Mouse (Mus musculus) small intestine, adult 2 months (tissue): ENCODE data around the gene Prss57.

ENCODE experiments used
- CTCF ChIP-seq: fragments of 200-500 bp; IDR thresholded peaks from 2 replicates; pipeline ENCODE4 v1.5.1; 2012; ENCODE audit warnings: low read depth, mild to moderate bottlenecking, control low read depth, inconsistent platforms, low read length, moderate library complexity, mixed read lengths; ENCODE audit not compliant: insufficient replicate concordance, insufficient read length; ENCODE audit errors: extremely low read depth
- POLR2A ChIP-seq: fragments of 200-500 bp; IDR thresholded peaks from 2 replicates; pipeline ENCODE4 v1.6.1; 2012; ENCODE audit warnings: low read depth, mild to moderate bottlenecking, control low read depth, inconsistent platforms, low read length, moderate library complexity

DNA sequence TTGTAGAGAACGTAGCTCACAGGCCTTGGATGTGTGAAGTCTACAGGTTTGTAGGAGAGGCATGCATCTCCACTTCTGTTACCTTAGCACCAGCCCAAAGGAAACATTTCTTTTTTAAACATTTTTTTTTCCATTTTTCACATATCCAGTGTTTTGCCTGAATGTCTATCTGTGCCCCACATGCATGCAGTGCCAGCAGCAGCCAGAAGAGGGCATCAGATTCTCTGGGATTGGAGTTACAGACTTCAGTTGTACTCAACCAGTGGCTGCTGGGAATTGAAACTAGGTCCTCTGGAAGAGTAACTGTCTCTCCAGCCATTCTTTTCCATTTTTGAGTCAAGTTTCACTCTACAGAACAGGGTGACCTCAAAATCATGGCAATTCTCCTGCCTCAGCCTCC is 58.3 kb downstream of the Prss57 start:
- TF ChIP-seq CTCF (peak; percentile 64; the same call in 1 of the 2 replicates), POLR2A (no peak)
